Mouse (Mus musculus) MEL (cell line): ENCODE measurements at regions not wholly inside any gene's neighbourhood (a gene's known extent, or its start where the extent isn't known, plus 50 kb on each side); places are given as distances from the start of the nearest gene placed in this dataset.

ENCODE experiments used
- DNase-seq: peaks from one replicate; pipeline ENCODE4 v3.0.0; 2011; ENCODE audit warnings: low read depth, low spot score
- H3K27ac ChIP-seq: 2 replicates; pipeline ENCODE4 v1.5.1; 2012; ENCODE audit warnings: low read depth, mild to moderate bottlenecking, control low read depth, low read length, moderate library complexity; ENCODE audit not compliant: control insufficient read depth
- H3K27me3 ChIP-seq, 2 experiments: fragments of 150-350 bp in 1 of 2; sonication (generic) in 1 of 2; 2 replicates each; pipeline ENCODE4 v1.6.1; 2012; ENCODE audit warnings: low read length in 2 of 2, mild to moderate bottlenecking in 2 of 2, improper control_type of control experiment in 1 of 2, moderate library complexity in 1 of 2; ENCODE audit not compliant: insufficient read depth in 2 of 2, control insufficient read depth in 1 of 2
- H3K36me3 ChIP-seq, 2 experiments: 2 replicates each; pipeline ENCODE4 v1.6.1; 2012 to 2014; ENCODE audit warnings: low read length in 2 of 2, improper control_type of control experiment in 1 of 2, inconsistent platforms in 1 of 2, mild to moderate bottlenecking in 1 of 2; ENCODE audit not compliant: insufficient read depth in 2 of 2, control insufficient read depth in 1 of 2
- H3K4me1 ChIP-seq, 2 experiments: fragments of 150-350 bp in 1 of 2; sonication (generic) in 1 of 2; 2 replicates each; pipeline ENCODE4 v1.6.1; 2012; ENCODE audit warnings: low read length in 2 of 2, improper control_type of control experiment in 1 of 2, mild to moderate bottlenecking in 1 of 2; ENCODE audit not compliant: insufficient read depth in 2 of 2, control insufficient read depth in 1 of 2
- H3K4me3 ChIP-seq, 2 experiments: fragments of 150-350 bp in 1 of 2; sonication (generic) in 1 of 2; 2 replicates each; pipeline ENCODE4 v1.5.1; 2012; ENCODE audit warnings: low read depth in 2 of 2, low read length in 2 of 2, mild to moderate bottlenecking in 2 of 2, moderate library complexity in 2 of 2, control low read depth in 1 of 2, improper control_type of control experiment in 1 of 2; ENCODE audit not compliant: control insufficient read depth in 1 of 2, insufficient read depth in 1 of 2
- H3K79me2 ChIP-seq: 2 replicates; pipeline ENCODE4 v1.6.1; 2012; ENCODE audit warnings: mild to moderate bottlenecking, low read length, moderate library complexity; ENCODE audit not compliant: control insufficient read depth, poor library complexity, insufficient read depth
- H3K9ac ChIP-seq: 2 replicates; pipeline ENCODE4 v1.6.1; 2012; ENCODE audit warnings: low read depth, mild to moderate bottlenecking, control low read depth, low read length, moderate library complexity; ENCODE audit not compliant: control insufficient read depth, poor library complexity, severe bottlenecking
- H3K9me3 ChIP-seq: fragments of 150-350 bp; sonication (generic); replicated peaks from 2 replicates; pipeline ENCODE4 v1.6.1; 2012; ENCODE audit warnings: mild to moderate bottlenecking, low read length, improper control_type of control experiment, moderate library complexity; ENCODE audit not compliant: insufficient read depth
- BHLHE40 ChIP-seq: IDR thresholded peaks from 2 replicates; pipeline ENCODE4 v1.6.1; 2012; ENCODE audit warnings: low read depth, mild to moderate bottlenecking, inconsistent platforms, low read length, improper control_type of control experiment, borderline replicate concordance
- CHD1 ChIP-seq: IDR thresholded peaks from 2 replicates; pipeline ENCODE4 v1.6.1; 2012; ENCODE audit warnings: low read depth, mild to moderate bottlenecking, inconsistent platforms, low read length, improper control_type of control experiment
- CHD2 ChIP-seq: IDR thresholded peaks from 2 replicates; pipeline ENCODE4 v1.6.1; 2011; ENCODE audit warnings: low read length, improper control_type of control experiment
- CTCF ChIP-seq, 3 experiments: IDR thresholded peaks in 2 of 3; conservative IDR thresholded peaks in 1 of 3; 2 replicates each; pipeline ENCODE4 v1.5.1; 2011 to 2012; ENCODE audit warnings: low read length in 3 of 3, low read depth in 2 of 3, mild to moderate bottlenecking in 2 of 3, improper control_type of control experiment in 1 of 3, inconsistent platforms in 1 of 3, mixed read lengths in 1 of 3, moderate library complexity in 1 of 3; ENCODE audit not compliant: control insufficient read depth in 1 of 3, insufficient read depth in 1 of 3, poor library complexity in 1 of 3, severe bottlenecking in 1 of 3
- E2F4 ChIP-seq: IDR thresholded peaks from 2 replicates; pipeline ENCODE4 v1.6.1; 2011; ENCODE audit warnings: low read depth, low read length, improper control_type of control experiment, borderline replicate concordance
- ELF1 ChIP-seq: IDR thresholded peaks from 2 replicates; pipeline ENCODE4 v1.6.1; 2014; ENCODE audit warnings: low read depth, mild to moderate bottlenecking, inconsistent platforms, low read length, improper control_type of control experiment, moderate library complexity
- EP300 ChIP-seq, 2 experiments: IDR thresholded peaks; 2 replicates each; pipeline ENCODE4 v1.6.1; 2011; ENCODE audit warnings: improper control_type of control experiment in 2 of 2, low read length in 2 of 2, low read depth in 1 of 2, mild to moderate bottlenecking in 1 of 2
- ETS1 ChIP-seq: IDR thresholded peaks from 2 replicates; pipeline ENCODE4 v1.6.1; 2012; ENCODE audit warnings: low read depth, mild to moderate bottlenecking, inconsistent platforms, low read length, improper control_type of control experiment, moderate library complexity
- GABPA ChIP-seq: IDR thresholded peaks from 2 replicates; pipeline ENCODE4 v1.6.1; 2012; ENCODE audit warnings: low read depth, mild to moderate bottlenecking, inconsistent platforms, low read length, improper control_type of control experiment, moderate library complexity
- GATA1 ChIP-seq: IDR thresholded peaks from 2 replicates; pipeline ENCODE4 v1.6.1; 2011; ENCODE audit warnings: low read depth, low read length, improper control_type of control experiment
- JUND ChIP-seq: IDR thresholded peaks from 2 replicates; pipeline ENCODE4 v1.6.1; 2011; ENCODE audit warnings: low read depth, mild to moderate bottlenecking, improper control_type of control experiment, low read length
- MAX ChIP-seq: IDR thresholded peaks from 2 replicates; pipeline ENCODE4 v1.6.1; 2011; ENCODE audit warnings: low read length, improper control_type of control experiment
- MAZ ChIP-seq: IDR thresholded peaks from 2 replicates; pipeline ENCODE4 v1.6.1; 2012; ENCODE audit warnings: low read depth, mild to moderate bottlenecking, inconsistent platforms, low read length, improper control_type of control experiment
- MXI1 ChIP-seq: IDR thresholded peaks from 2 replicates; pipeline ENCODE4 v1.6.1; 2011; ENCODE audit warnings: mild to moderate bottlenecking, low read depth, low read length, improper control_type of control experiment
- MYB ChIP-seq: IDR thresholded peaks from 2 replicates; pipeline ENCODE4 v1.6.1; 2011; ENCODE audit warnings: mild to moderate bottlenecking, low read depth, low read length, improper control_type of control experiment
- NELFE ChIP-seq: IDR thresholded peaks from 2 replicates; pipeline ENCODE4 v1.6.1; 2011; ENCODE audit warnings: low read depth, low read length, improper control_type of control experiment
- POLR2A ChIP-seq, 2 experiments: IDR thresholded peaks; 2 replicates each; pipeline ENCODE4 v1.6.1; 2011 to 2012; ENCODE audit warnings: low read length in 2 of 2, mild to moderate bottlenecking in 2 of 2, control low read depth in 1 of 2, improper control_type of control experiment in 1 of 2, low read depth in 1 of 2, moderate library complexity in 1 of 2; ENCODE audit not compliant: control insufficient read depth in 1 of 2, insufficient read depth in 1 of 2, poor library complexity in 1 of 2
- POLR2AphosphoS2 ChIP-seq: IDR thresholded peaks from 2 replicates; pipeline ENCODE4 v1.6.1; 2011; ENCODE audit warnings: low read length, improper control_type of control experiment
- SIN3A ChIP-seq: IDR thresholded peaks from 2 replicates; pipeline ENCODE4 v1.6.1; 2012; ENCODE audit warnings: low read length, improper control_type of control experiment, inconsistent platforms
- TBP ChIP-seq: IDR thresholded peaks from 2 replicates; pipeline ENCODE4 v1.8.0; 2011; ENCODE audit warnings: low read depth, low read length, improper control_type of control experiment
- UBTF ChIP-seq: IDR thresholded peaks from 2 replicates; pipeline ENCODE4 v1.6.1; 2012; ENCODE audit warnings: low read depth, mild to moderate bottlenecking, inconsistent platforms, low read length, improper control_type of control experiment, moderate library complexity, borderline replicate concordance; ENCODE audit not compliant: insufficient read depth
- USF1 ChIP-seq: IDR thresholded peaks from 2 replicates; pipeline ENCODE4 v1.6.1; 2014; ENCODE audit warnings: low read depth, mild to moderate bottlenecking, inconsistent platforms, low read length, improper control_type of control experiment, moderate library complexity
- ZKSCAN1 ChIP-seq: IDR thresholded peaks from 2 replicates; pipeline ENCODE4 v1.6.1; 2012; ENCODE audit warnings: low read depth, mild to moderate bottlenecking, inconsistent platforms, low read length, improper control_type of control experiment, moderate library complexity
- ZMIZ1 ChIP-seq: IDR thresholded peaks from 2 replicates; pipeline ENCODE4 v1.6.1; 2012; ENCODE audit warnings: low read depth, mild to moderate bottlenecking, inconsistent platforms, low read length, improper control_type of control experiment, moderate library complexity

DNA sequence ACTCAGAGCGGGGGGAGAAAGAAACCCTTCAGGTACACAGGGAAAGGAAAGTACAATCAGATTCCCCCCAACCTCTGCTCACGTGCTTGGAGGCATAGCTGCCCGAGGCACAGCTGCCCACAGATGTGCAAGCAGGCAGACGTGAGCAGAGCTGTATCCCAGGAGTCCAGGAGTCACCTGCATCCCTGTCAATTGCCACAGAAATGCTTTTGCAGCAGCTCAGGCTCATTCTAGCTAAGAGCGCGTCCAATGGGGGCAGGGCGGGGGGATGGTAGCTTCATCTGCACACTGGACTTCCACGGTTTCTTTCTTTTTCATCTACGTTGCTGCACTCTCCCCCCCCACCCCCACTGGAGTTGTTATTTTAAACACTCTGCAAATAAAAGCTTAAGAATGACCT is 66.0 kb upstream of the Fat4 start:
- Histone ChIP-seq H3K27ac (no peak overlapping the region), H3K27me3 (no peaks in the 10 kb centered on the region), H3K4me1 (no peaks in the 10 kb centered on the region), H3K36me3 (no peaks in the 10 kb centered on the region), H3K9ac (no peak overlapping the region), H3K4me3 (no peak overlapping the region), H3K9me3 (no peaks in the 10 kb centered on the region), H3K79me2 (no peaks in the 10 kb centered on the region)
- DNase-seq: no peak
- TF ChIP-seq GABPA (no peak), MYB (no peak), NELFE (no peak), EP300 (IDR thresholded peaks at IDR 0.05; ENCODE audit: low read depth in 1 of 2, low read length in 2 of 2) (no peak), ZMIZ1 (no peak), MAZ (no peak), ZKSCAN1 (no peak), MXI1 (no peak), SIN3A (no peak), CHD1 (no peak), TBP (no peak), ELF1 (no peak), USF1 (no peak), BHLHE40 (no peak), E2F4 (no peak)

DNA sequence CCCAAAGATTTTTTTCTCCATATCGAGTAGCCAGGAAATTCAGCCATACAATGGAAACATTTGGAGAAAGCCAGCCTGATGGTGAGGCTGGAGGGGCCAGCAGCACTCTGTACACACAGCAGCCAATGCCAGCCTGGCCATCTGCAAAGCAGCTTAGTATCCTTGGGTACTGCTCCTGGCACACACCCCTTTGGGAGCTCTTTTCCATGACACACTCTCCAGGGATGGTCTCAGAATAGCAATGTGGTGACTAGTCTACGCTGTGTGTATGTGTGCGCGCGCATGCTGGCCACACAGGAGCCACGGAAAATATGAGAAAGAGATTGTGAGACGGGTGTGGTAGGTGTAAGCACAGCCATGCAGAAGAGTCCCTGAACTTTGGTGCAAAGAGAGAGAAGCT is 66.4 kb upstream of the Fat4 start:
- no peak overlapping the region for H3K9ac ChIP-seq
- no peaks in the 10 kb centered on the region for H3K9me3 ChIP-seq
- H3K79me2 ChIP-seq: no peaks in the 10 kb centered on the region
- DNase-seq: no peak
- no peak overlapping the region for H3K4me3 ChIP-seq
- no peaks in the 10 kb centered on the region for H3K4me1 ChIP-seq
- H3K27ac ChIP-seq: no peak overlapping the region
- TF ChIP-seq ELF1: no peak
- TF ChIP-seq GATA1: no peak
- TF ChIP-seq JUND: no peak
- no peak for TF ChIP-seq POLR2AphosphoS2
- TF ChIP-seq ZMIZ1: no peak
- TF ChIP-seq ETS1: no peak
- no peak for TF ChIP-seq MAX
- TF ChIP-seq ZKSCAN1: no peak
- TF ChIP-seq UBTF: no peak
- no peak for TF ChIP-seq CTCF (IDR thresholded peaks at IDR 0.05 in 2 of 3, conservative IDR thresholded peaks at IDR 0.05 in 1 of 3; ENCODE audit: control insufficient read depth in 1 of 3, insufficient read depth in 1 of 3, low read depth in 2 of 3, low read length in 3 of 3, poor library complexity in 1 of 3, severe bottlenecking in 1 of 3)
- TF ChIP-seq USF1: no peak
- TF ChIP-seq CHD1: no peak
- TF ChIP-seq BHLHE40: no peak
- TF ChIP-seq POLR2A (IDR thresholded peaks at IDR 0.05; ENCODE audit: control insufficient read depth in 1 of 2, insufficient read depth in 1 of 2, low read depth in 1 of 2, low read length in 2 of 2, poor library complexity in 1 of 2): no peak
- TF ChIP-seq CHD2: no peak
- TF ChIP-seq, all 39 proteins: peak for 0
- Histone ChIP-seq H3K27me3 (no peaks in the 10 kb centered on the region), H3K36me3 (no peaks in the 10 kb centered on the region)
